Mouse (Mus musculus) spleen, postnatal 36 days (tissue): ENCODE data around the gene Nub1.
A peak's percentile ranks its signal among the peaks of the same experiment; 100 is the strongest.

Source experiments
- DNase-seq, 2 experiments: peaks; one replicate each; pipeline ENCODE4 v3.0.0; 2022; ENCODE audit warnings: low spot score in 2 of 2, mixed read lengths in 1 of 2

Nub1 gene

GRCm38 (mm10) chr5:24701271-24701670 is 15.9 kb downstream of the Nub1 start:
- DNase-seq, result no peak

- DNase-seq, result no peak
These were observed 19.3 kb downstream of the Nub1 start for GRCm38 (mm10) chr5:24704615-24705014.

GRCm38 (mm10) chr5:24709962-24710361 is 24.6 kb downstream of the Nub1 start:
- no peak for DNase-seq

GRCm38 (mm10) chr5:24711615-24712014 is 26.3 kb downstream of the Nub1 start:
- DNase-seq, result no peak

GRCm38 (mm10) chr5:24713199-24713598 is 27.9 kb downstream of the Nub1 start:
- no peak for DNase-seq

GRCm38 (mm10) chr5:24713987-24714386 is 28.7 kb downstream of the Nub1 start:
- no peak for DNase-seq

GRCm38 (mm10) chr5:24718076-24718475 is 32.7 kb downstream of the Nub1 start:
- DNase-seq, result no peak

- no peak for DNase-seq
These were observed 34.5 kb downstream of the Nub1 start for GRCm38 (mm10) chr5:24719852-24720251.

GRCm38 (mm10) chr5:24723527-24724269 is 38.4 kb downstream of the Nub1 start:
- DNase-seq, result no peak

GRCm38 (mm10) chr5:24724270-24724634 is 38.9 kb downstream of the Nub1 start:
- no peak for DNase-seq

- DNase-seq, result no peak
These were observed 39.5 kb downstream of the Nub1 start for GRCm38 (mm10) chr5:24724805-24725204.

- DNase-seq, result no peak
These were observed 40.6 kb downstream of the Nub1 start for GRCm38 (mm10) chr5:24725897-24726296.

GRCm38 (mm10) chr5:24726901-24727836 is 41.8 kb downstream of the Nub1 start:
- DNase-seq, result no peak

- no peak for DNase-seq
These were observed 44.6 kb downstream of the Nub1 start for GRCm38 (mm10) chr5:24729797-24730487.

GRCm38 (mm10) chr5:24730488-24730871 is 45.1 kb downstream of the Nub1 start, which contains the start of gene Wdr86:
Gene Wdr86 (minus strand): TSS chr5:24730727.
- no peak for DNase-seq

- no peak for DNase-seq
These were observed 45.7 kb downstream of the Nub1 start for GRCm38 (mm10) chr5:24730986-24731385.

GRCm38 (mm10) chr5:24733134-24733533 is 47.8 kb downstream of the Nub1 start:
- DNase-seq, result no peak

- DNase-seq, result no peak
These were observed 48.6 kb downstream of the Nub1 start for GRCm38 (mm10) chr5:24733771-24734426.

- no peak for DNase-seq
These were observed 52.3 kb downstream of the Nub1 start for GRCm38 (mm10) chr5:24737595-24737994.

- DNase-seq, result no peak
These were observed 53.2 kb downstream of the Nub1 start for GRCm38 (mm10) chr5:24738517-24738916.

GRCm38 (mm10) chr5:24739141-24739753 is 53.9 kb downstream of the Nub1 start:
- peak; percentile 78 to 80 for DNase-seq
